Mouse (Mus musculus): Measurements from ENCODE around the gene Gm10718. TPM values are rescaled to one million over a fixed set of nuclear protein-coding genes. Genes with fewer than 3 reads are reported as not detected.
"Not testable (repeated sequence)": the region's sequence is repeated elsewhere in the genome, so short reads cannot be mapped to it uniquely, and the experiment has no call there.

The Gm10718 gene
- polyA plus RNA-seq (2014; fragmentation: Nextera tagmentation; extraction: Ambion mirVana) = 0.32 and 0.81 TPM in 2 replicates

DNA sequence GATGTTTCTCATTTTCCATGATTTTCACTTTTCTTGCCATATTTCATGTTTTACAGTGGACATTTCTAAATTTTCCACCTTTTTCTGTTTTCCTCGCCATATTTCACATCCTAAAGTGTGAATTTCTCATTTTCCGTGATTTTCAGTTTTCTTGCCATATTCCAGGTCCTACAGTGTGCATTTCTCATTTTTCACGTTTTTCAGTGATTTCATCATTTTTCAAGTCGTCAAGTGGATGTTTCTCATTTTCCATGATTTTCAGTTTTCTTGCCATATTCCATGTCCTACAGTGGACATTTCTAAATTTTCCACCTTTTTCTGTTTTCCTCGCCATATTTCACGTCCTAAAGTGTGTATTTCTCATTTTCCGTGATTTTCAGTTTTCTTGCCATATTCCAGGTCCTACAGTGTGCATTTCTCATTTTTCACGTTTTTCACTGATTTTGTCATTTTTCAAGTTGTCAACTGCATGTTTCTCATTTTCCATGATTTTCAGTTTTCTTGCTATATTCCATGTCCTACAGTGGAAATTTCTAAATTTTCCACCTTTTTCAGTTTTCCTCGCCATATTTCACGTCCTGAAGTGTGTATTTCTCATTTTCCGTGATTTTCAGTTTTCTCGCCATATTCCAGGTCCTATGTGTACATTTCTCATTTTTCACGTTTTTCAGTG, at the start of gene Gm10718:
Gene Gm10718 (plus strand): TSS at position 236 of the 673 bp plus-strand sequence.
- not testable (repeated sequence) for H3K4me2 ChIP-seq (ENCODE audit: low read length); H3K4me1 ChIP-seq (replicated peaks; ENCODE audit: control insufficient read depth, insufficient read depth, low read length); H3K4me3 ChIP-seq (ENCODE audit: low read depth, low read length); DNase-seq (ENCODE audit: low spot score); H3K27me3 ChIP-seq (replicated peaks; ENCODE audit: control insufficient read depth, insufficient read depth, low read length); H3K36me3 ChIP-seq (ENCODE audit: control insufficient read depth, insufficient read depth, low read length); H3K27ac ChIP-seq (ENCODE audit: low read depth); H3K9ac ChIP-seq (ENCODE audit: low read length); H3K9me3 ChIP-seq (ENCODE audit: control insufficient read depth, low read length); ATAC-seq (replicated peaks; ENCODE audit: low FRiP score, low TSS enrichment, low read depth)
- 80% methylated on average over 9 of the region's 13 CpGs for WGBS

DNA sequence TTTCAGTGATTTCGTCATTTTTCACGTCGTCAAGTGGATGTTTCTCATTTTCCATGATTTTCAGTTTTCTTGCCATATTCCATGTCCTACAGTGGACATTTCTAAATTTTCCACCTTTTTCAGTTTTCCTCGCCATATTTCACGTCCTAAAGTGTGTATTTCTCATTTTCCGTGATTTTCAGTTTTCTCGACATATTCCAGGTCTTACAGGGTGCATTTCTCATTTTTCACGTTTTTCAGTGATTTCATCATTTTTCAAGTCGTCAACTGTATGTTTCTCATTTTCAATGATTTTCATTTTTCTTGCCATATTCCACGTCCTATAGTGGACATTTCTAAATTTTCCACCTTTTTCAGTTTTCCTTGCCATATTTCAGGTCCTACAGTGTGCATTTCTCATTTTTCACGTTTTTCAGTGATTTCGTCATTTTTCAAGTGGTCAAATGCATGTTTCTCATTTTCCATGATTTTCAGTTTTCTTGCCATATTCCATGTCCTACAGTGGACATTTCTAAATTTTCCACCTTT, 22.8 kb upstream of the Gm10718 start, which contains the start of gene Gm10722:
Gene Gm10722 (plus strand): TSS at position 478 of the 528 bp plus-strand sequence.
- peak; percentile 49 for DNase-seq (ENCODE audit: low spot score)
- WGBS = 68% methylated on average over 12 of the region's 12 CpGs
- H3K27ac ChIP-seq (ENCODE audit: low read depth); H3K4me2 ChIP-seq (ENCODE audit: low read length); H3K4me3 ChIP-seq (ENCODE audit: low read depth, low read length); H3K9me3 ChIP-seq (ENCODE audit: control insufficient read depth, low read length); H3K27me3 ChIP-seq (replicated peaks; ENCODE audit: control insufficient read depth, insufficient read depth, low read length); H3K9ac ChIP-seq (ENCODE audit: low read length); ATAC-seq (replicated peaks; ENCODE audit: low FRiP score, low TSS enrichment, low read depth); H3K4me1 ChIP-seq (replicated peaks; ENCODE audit: control insufficient read depth, insufficient read depth, low read length); H3K36me3 ChIP-seq (ENCODE audit: control insufficient read depth, insufficient read depth, low read length): not testable (repeated sequence)

DNA sequence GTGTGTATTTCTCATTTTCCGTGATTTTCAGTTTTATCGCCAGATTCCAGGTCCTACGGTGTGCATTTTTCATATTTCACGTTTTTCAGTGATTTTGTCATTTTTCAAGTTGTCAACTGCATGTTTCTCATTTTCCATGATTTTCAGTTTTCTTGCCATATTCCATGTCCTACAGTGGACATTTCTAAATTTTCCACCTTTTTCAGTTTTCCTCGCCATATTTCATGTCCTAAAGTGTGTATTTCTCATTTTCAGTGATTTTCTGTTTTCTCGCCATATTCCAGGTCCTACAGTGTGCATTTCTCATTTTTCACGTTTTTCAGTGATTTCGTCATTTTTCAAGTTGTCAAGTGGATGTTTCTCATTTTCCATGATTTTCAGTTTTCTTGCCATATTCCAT, 22.3 kb upstream of the Gm10718 start:
- 64% methylated on average over 8 of the region's 8 CpGs for WGBS
- H3K27ac ChIP-seq (ENCODE audit: low read depth); H3K4me2 ChIP-seq (ENCODE audit: low read length); H3K4me3 ChIP-seq (ENCODE audit: low read depth, low read length); H3K27me3 ChIP-seq (replicated peaks; ENCODE audit: control insufficient read depth, insufficient read depth, low read length); H3K9ac ChIP-seq (ENCODE audit: low read length); H3K9me3 ChIP-seq (ENCODE audit: control insufficient read depth, low read length); H3K36me3 ChIP-seq (ENCODE audit: control insufficient read depth, insufficient read depth, low read length); ATAC-seq (replicated peaks; ENCODE audit: low FRiP score, low TSS enrichment, low read depth); DNase-seq (ENCODE audit: low spot score); H3K4me1 ChIP-seq (replicated peaks; ENCODE audit: control insufficient read depth, insufficient read depth, low read length): not testable (repeated sequence)

DNA sequence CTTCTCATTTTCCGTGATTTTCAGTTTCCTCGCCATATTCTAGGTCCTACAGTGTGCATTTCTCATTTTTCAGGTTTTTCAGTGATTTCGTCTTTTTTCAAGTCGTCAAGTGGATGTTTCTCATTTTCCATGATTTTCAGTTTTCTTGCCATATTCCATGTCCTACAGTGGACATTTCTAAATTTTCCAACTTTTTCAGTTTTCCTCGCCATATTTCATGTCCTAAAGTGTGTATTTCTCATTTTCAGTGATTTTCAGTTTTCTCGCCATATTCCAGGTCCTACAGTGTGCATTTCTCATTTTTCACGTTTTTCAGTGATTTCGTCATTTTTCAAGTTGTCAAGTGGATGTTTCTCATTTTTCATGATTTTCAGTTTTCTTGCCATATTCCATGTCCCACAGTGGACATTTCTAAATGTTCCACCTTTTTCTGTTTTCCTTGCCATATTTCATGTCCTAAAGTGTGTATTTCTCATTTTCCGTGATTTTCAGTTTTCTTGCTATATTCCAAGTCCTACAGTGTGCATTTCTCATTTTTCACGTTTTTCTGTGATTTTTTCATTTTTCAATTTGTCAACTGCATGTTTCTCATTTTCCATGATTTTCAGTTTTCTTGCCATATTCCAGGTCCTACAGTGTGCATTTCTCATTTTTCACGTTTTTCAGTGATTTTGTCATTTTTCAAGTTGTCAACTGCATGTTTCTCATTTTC, 21.2 kb upstream of the Gm10718 start:
- WGBS = 53% methylated on average over 8 of the region's 11 CpGs
- H3K4me3 ChIP-seq (ENCODE audit: low read depth, low read length); H3K27ac ChIP-seq (ENCODE audit: low read depth); H3K9me3 ChIP-seq (ENCODE audit: control insufficient read depth, low read length); H3K4me2 ChIP-seq (ENCODE audit: low read length); H3K9ac ChIP-seq (ENCODE audit: low read length); H3K36me3 ChIP-seq (ENCODE audit: control insufficient read depth, insufficient read depth, low read length); H3K27me3 ChIP-seq (replicated peaks; ENCODE audit: control insufficient read depth, insufficient read depth, low read length); H3K4me1 ChIP-seq (replicated peaks; ENCODE audit: control insufficient read depth, insufficient read depth, low read length): not testable (repeated sequence)
- DNase-seq (ENCODE audit: low spot score) = peak; percentile 32
- ATAC-seq (replicated peaks; ENCODE audit: low FRiP score, low TSS enrichment, low read depth) = peak; percentile 89

DNA sequence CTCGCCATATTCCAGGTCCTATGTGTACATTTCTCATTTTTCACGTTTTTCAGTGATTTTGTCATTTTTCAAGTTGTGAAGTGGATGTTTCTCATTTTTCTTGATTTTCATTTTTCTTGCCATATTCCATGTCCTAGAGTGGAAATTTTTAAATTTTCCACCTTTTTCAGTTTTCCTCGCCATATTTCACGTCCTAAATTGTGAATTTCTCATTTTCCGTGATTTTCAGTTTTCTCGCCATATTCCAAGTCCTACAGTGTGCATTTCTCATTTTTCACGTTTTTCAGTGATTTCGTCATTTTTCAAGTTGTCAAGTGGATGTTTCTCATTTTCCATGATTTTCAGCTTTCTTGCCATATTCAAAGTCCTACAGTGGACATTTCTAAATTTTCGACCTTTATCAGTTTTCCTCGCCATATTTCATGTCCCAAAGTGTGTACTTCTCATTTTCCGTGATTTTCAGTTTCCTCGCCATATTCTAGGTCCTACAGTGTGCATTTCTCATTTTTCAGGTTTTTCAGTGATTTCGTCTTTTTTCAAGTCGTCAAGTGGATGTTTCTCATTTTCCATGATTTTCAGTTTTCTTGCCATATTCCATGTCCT, 20.5 kb upstream of the Gm10718 start, which contains the start of gene Gm11168:
Gene Gm11168 (plus strand): TSS at position 553 of the 603 bp plus-strand sequence.
- 66% methylated on average over 5 of the region's 14 CpGs for WGBS
- not testable (repeated sequence) for DNase-seq (ENCODE audit: low spot score); H3K27me3 ChIP-seq (replicated peaks; ENCODE audit: control insufficient read depth, insufficient read depth, low read length); H3K4me3 ChIP-seq (ENCODE audit: low read depth, low read length); H3K9ac ChIP-seq (ENCODE audit: low read length); H3K36me3 ChIP-seq (ENCODE audit: control insufficient read depth, insufficient read depth, low read length); H3K4me1 ChIP-seq (replicated peaks; ENCODE audit: control insufficient read depth, insufficient read depth, low read length); ATAC-seq (replicated peaks; ENCODE audit: low FRiP score, low TSS enrichment, low read depth); H3K27ac ChIP-seq (ENCODE audit: low read depth); H3K4me2 ChIP-seq (ENCODE audit: low read length); H3K9me3 ChIP-seq (ENCODE audit: control insufficient read depth, low read length)

DNA sequence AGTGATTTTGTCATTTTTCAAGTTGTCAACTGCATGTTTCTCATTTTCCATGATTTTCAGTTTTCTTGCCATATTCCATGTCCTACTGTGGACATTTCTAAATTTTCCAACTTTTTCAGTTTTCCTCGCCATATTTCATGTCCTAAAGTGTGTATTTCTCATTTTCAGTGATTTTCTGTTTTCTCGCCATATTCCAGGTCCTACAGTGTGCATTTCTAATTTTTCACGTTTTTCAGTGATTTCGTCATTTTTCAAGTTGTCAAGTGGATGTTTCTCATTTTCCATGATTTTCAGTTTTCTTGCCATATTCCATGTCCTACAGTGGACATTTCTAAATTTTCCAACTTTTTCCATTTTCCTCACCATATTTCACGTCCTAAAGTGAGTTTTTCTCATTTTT, 17.2 kb upstream of the Gm10718 start:
- not testable (repeated sequence) for H3K27ac ChIP-seq (ENCODE audit: low read depth); H3K9ac ChIP-seq (ENCODE audit: low read length); H3K4me2 ChIP-seq (ENCODE audit: low read length); H3K9me3 ChIP-seq (ENCODE audit: control insufficient read depth, low read length); H3K4me1 ChIP-seq (replicated peaks; ENCODE audit: control insufficient read depth, insufficient read depth, low read length); H3K36me3 ChIP-seq (ENCODE audit: control insufficient read depth, insufficient read depth, low read length); DNase-seq (ENCODE audit: low spot score); H3K27me3 ChIP-seq (replicated peaks; ENCODE audit: control insufficient read depth, insufficient read depth, low read length); H3K4me3 ChIP-seq (ENCODE audit: low read depth, low read length); ATAC-seq (replicated peaks; ENCODE audit: low FRiP score, low TSS enrichment, low read depth)
- WGBS = 74% methylated on average over 1 of the region's 5 CpGs

DNA sequence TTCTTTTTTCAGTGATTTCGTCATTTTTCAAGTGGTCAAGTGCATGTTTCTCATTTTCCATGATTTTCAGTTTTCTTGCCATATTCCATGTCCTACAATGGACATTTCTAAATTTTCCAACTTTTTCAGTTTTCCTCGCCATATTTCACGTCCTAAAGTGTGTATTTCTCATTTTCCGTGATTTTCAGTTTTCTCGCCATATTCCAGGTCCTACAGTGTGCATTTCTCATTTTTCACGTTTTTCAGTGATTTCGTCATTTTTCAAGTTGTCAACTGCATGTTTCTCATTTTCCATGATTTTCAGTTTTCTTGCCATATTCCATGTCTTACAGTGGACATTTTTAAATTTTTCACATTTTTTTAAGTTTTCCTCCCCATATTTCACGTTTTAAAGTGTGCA, 16.7 kb upstream of the Gm10718 start:
- not testable (repeated sequence) for H3K4me1 ChIP-seq (replicated peaks; ENCODE audit: control insufficient read depth, insufficient read depth, low read length); H3K9me3 ChIP-seq (ENCODE audit: control insufficient read depth, low read length); H3K36me3 ChIP-seq (ENCODE audit: control insufficient read depth, insufficient read depth, low read length); DNase-seq (ENCODE audit: low spot score); H3K4me3 ChIP-seq (ENCODE audit: low read depth, low read length); H3K4me2 ChIP-seq (ENCODE audit: low read length); H3K27ac ChIP-seq (ENCODE audit: low read depth); H3K27me3 ChIP-seq (replicated peaks; ENCODE audit: control insufficient read depth, insufficient read depth, low read length); H3K9ac ChIP-seq (ENCODE audit: low read length)
- ATAC-seq (replicated peaks; ENCODE audit: low FRiP score, low TSS enrichment, low read depth) = peak; percentile 79
- 70% methylated on average over 8 of the region's 8 CpGs for WGBS

DNA sequence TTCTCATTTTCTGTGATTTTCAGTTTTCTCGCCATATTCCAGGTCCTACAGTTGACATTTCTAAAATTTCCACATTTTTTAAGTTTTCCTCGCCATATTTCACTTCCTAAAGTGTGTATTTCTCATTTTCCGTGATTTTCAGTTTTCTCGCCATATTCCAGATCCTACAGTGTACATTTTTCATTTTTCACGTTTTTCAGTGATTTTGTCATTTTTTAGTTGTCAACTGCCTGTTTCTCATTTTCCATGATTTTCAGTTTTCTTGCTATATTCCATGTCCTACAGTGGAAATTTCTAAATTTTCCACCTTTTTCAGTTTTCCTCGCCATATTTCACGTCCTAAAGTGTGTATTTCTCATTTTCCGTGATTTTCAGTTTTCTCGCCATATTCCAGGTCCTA, 16.1 kb upstream of the Gm10718 start:
- not testable (repeated sequence) for H3K4me2 ChIP-seq (ENCODE audit: low read length); H3K9me3 ChIP-seq (ENCODE audit: control insufficient read depth, low read length); H3K36me3 ChIP-seq (ENCODE audit: control insufficient read depth, insufficient read depth, low read length); H3K27ac ChIP-seq (ENCODE audit: low read depth); H3K4me3 ChIP-seq (ENCODE audit: low read depth, low read length); H3K27me3 ChIP-seq (replicated peaks; ENCODE audit: control insufficient read depth, insufficient read depth, low read length); H3K4me1 ChIP-seq (replicated peaks; ENCODE audit: control insufficient read depth, insufficient read depth, low read length); H3K9ac ChIP-seq (ENCODE audit: low read length)
- DNase-seq (ENCODE audit: low spot score) (peak; percentile 23), ATAC-seq (replicated peaks; ENCODE audit: low FRiP score, low TSS enrichment, low read depth) (0 out of 2 replicates have a peak, but pooled peaks have one; percentile 46)
- WGBS = 79% methylated on average over 6 of the region's 9 CpGs

Measured in intestine, embryonic 14.5 days (tissue).